Comparison of ENCODE assay signal across 24 mouse cellular contexts in the genomic region with DNA sequence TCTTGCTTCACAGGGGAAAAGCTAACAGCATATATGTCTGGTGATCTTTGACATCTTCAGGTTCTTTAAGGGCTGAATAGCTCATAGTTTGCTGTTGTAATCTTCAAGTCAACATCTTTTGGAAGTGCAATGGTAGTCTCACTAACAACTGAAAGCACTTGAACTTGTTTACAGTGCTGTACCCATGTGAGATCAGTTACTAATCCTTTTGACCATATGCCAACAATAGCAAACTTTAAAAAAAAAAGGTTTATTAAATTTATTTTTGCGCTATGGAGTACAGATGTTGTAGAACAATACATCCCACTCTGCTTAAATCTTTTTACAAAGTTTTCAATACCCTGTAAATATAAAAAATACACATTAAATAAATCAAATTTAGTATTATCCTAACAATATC. TPM values are rescaled to one million over a fixed set of nuclear protein-coding genes. Genes with fewer than 3 reads are reported as not detected.
DNase-seq lines count a peak whose midpoint lies in the region; ATAC-seq and TF ChIP-seq lines count a peak whose summit lies in the region.
"Had no signal": no experiment of that assay in that cellular context is flagged by ENCODE, and none has a peak within 500 bp of the region (broad histone marks: within the 10 kb centered on the region; RNA-seq: fewer than 3 reads in every experiment).

No protein-coding gene starts in this region.

- no peaks in the 10 kb centered on the region for H3K27me3 ChIP-seq in kidney, postnatal 0 days (ENCODE audit: insufficient read depth, low read length)
- no peaks in the 10 kb centered on the region for H3K27me3 ChIP-seq in kidney, embryonic 16.5 days (ENCODE audit: insufficient read depth, low read length)
- no peaks in the 10 kb centered on the region for H3K27me3 ChIP-seq in embryonic facial prominence, embryonic 13.5 days
- H3K27me3 ChIP-seq in embryonic facial prominence, embryonic 15.5 days, result no peaks in the 10 kb centered on the region
- no peaks in the 10 kb centered on the region for H3K27me3 ChIP-seq in forebrain, embryonic 11.5 days (ENCODE audit: control insufficient read depth, insufficient read depth, low read length)
- H3K27me3 ChIP-seq: forebrain, embryonic 13.5 days; forebrain, embryonic 15.5 days; Patski had no signal

- TF ChIP-seq CTCF in kidney, postnatal 0 days (IDR thresholded peaks at IDR 0.05; ENCODE audit: low read depth), result no peak

- no peak overlapping the region for H3K4me2 ChIP-seq in kidney, postnatal 0 days (ENCODE audit: low read length)
- no peak overlapping the region for H3K4me2 ChIP-seq in kidney, embryonic 16.5 days (replicated peaks; ENCODE audit: low read depth, low read length)
- no peak overlapping the region for H3K4me2 ChIP-seq in embryonic facial prominence, embryonic 13.5 days
- no peak overlapping the region for H3K4me2 ChIP-seq in embryonic facial prominence, embryonic 15.5 days (replicated peaks)
- H3K4me2 ChIP-seq in forebrain, embryonic 11.5 days (ENCODE audit: low read depth, low read length, severe bottlenecking), result no peak overlapping the region
- H3K4me2 ChIP-seq: forebrain, embryonic 13.5 days; forebrain, embryonic 15.5 days had no signal

- DNase-seq in kidney, postnatal 0 days (ENCODE audit: low spot score), result peak; percentile 28
- DNase-seq in NIH3T3 (ENCODE audit: low read depth), result peak; percentile 44
- no peak for DNase-seq in forebrain, embryonic 11.5 days (ENCODE audit: low spot score)
- DNase-seq in spleen, postnatal 14 days (ENCODE audit: low spot score in 2 of 2), result no peak
- DNase-seq: adrenal gland, adult 8-10 months; adrenal gland, postnatal 14 days; adrenal gland, postnatal 36 days; cerebellum, adult 11-12 months; cerebellum, adult 2 months; cerebellum, adult 9-10 months; cerebellum, postnatal 10 days; cerebellum, postnatal 25 days; forebrain, postnatal 0 days had no signal

- H3K9ac ChIP-seq in kidney, postnatal 0 days (ENCODE audit: low read depth, low read length), result no peak overlapping the region
- no peak overlapping the region for H3K9ac ChIP-seq in kidney, embryonic 16.5 days (replicated peaks; ENCODE audit: low read length)
- H3K9ac ChIP-seq in embryonic facial prominence, embryonic 13.5 days, result no peak overlapping the region
- H3K9ac ChIP-seq in embryonic facial prominence, embryonic 15.5 days, result no peak overlapping the region
- no peak overlapping the region for H3K9ac ChIP-seq in forebrain, embryonic 11.5 days (ENCODE audit: low read length)
- H3K9ac ChIP-seq: forebrain, embryonic 13.5 days; forebrain, embryonic 15.5 days; forebrain, postnatal 0 days had no signal

- ATAC-seq in kidney, postnatal 0 days (replicated peaks; ENCODE audit: low FRiP score, low read depth), result no peak
- no peak for ATAC-seq in kidney, embryonic 16.5 days (ENCODE audit: low FRiP score, low TSS enrichment)
- ATAC-seq in embryonic facial prominence, embryonic 13.5 days (ENCODE audit: insufficient number of reproducible peaks, insufficient read depth, low FRiP score, low TSS enrichment, low read depth), result no peak
- ATAC-seq in embryonic facial prominence, embryonic 15.5 days (ENCODE audit: insufficient number of reproducible peaks, low FRiP score, low TSS enrichment, low read depth), result no peak
- ATAC-seq in forebrain, embryonic 11.5 days (replicated peaks; ENCODE audit: low FRiP score), result no peak
- ATAC-seq: activated CD4-positive, CD25-positive, alpha-beta regulatory T cell, adult 4 months; forebrain, embryonic 13.5 days; forebrain, embryonic 15.5 days; forebrain, postnatal 0 days; Patski had no signal

- no peaks in the 10 kb centered on the region for H3K4me1 ChIP-seq in kidney, postnatal 0 days (replicated peaks; ENCODE audit: insufficient read depth, low read length)
- no peaks in the 10 kb centered on the region for H3K4me1 ChIP-seq in kidney, embryonic 16.5 days (ENCODE audit: insufficient read depth, low read length)
- H3K4me1 ChIP-seq in embryonic facial prominence, embryonic 13.5 days, result peaks cover 39% of the 10 kb centered on the region
- H3K4me1 ChIP-seq in embryonic facial prominence, embryonic 15.5 days, result peaks cover 28% of the 10 kb centered on the region
- no peaks in the 10 kb centered on the region for H3K4me1 ChIP-seq in forebrain, embryonic 11.5 days (replicated peaks; ENCODE audit: control insufficient read depth, insufficient read depth, low read length)
- H3K4me1 ChIP-seq: forebrain, embryonic 10.5 days had no signal

- no peak overlapping the region for H3K4me3 ChIP-seq in kidney, postnatal 0 days (replicated peaks; ENCODE audit: low read depth, low read length)
- H3K4me3 ChIP-seq in kidney, embryonic 16.5 days (ENCODE audit: low read length), result no peak overlapping the region
- H3K4me3 ChIP-seq in embryonic facial prominence, embryonic 13.5 days, result no peak overlapping the region
- H3K4me3 ChIP-seq in embryonic facial prominence, embryonic 15.5 days (replicated peaks), result no peak overlapping the region
- no peak overlapping the region for H3K4me3 ChIP-seq in forebrain, embryonic 11.5 days (ENCODE audit: low read depth, low read length)
- H3K4me3 ChIP-seq: erythroblast, embryonic 14.5 days; forebrain, embryonic 10.5 days; forebrain, embryonic 13.5 days; forebrain, embryonic 15.5 days had no signal

- 74% methylated on average over 1 of the region's 1 CpGs for WGBS in kidney, postnatal 0 days
- WGBS in kidney, embryonic 16.5 days, result 77% methylated on average over 1 of the region's 1 CpGs
- WGBS in embryonic facial prominence, embryonic 13.5 days, result 37% methylated on average over 1 of the region's 1 CpGs
- 28% methylated on average over 1 of the region's 1 CpGs for WGBS in embryonic facial prominence, embryonic 15.5 days
- 90% methylated on average over 1 of the region's 1 CpGs for whole genome bisulfite sequencing in forebrain, embryonic 11.5 days

- no peaks in the 10 kb centered on the region for H3K9me3 ChIP-seq in kidney, postnatal 0 days (replicated peaks; ENCODE audit: low read length)
- no peaks in the 10 kb centered on the region for H3K9me3 ChIP-seq in kidney, embryonic 16.5 days (ENCODE audit: low read length)
- no peaks in the 10 kb centered on the region for H3K9me3 ChIP-seq in embryonic facial prominence, embryonic 13.5 days
- H3K9me3 ChIP-seq in embryonic facial prominence, embryonic 15.5 days (replicated peaks), result no peaks in the 10 kb centered on the region
- no peaks in the 10 kb centered on the region for H3K9me3 ChIP-seq in forebrain, embryonic 11.5 days (ENCODE audit: control insufficient read depth, low read length)
- H3K9me3 ChIP-seq: forebrain, embryonic 10.5 days; forebrain, embryonic 13.5 days; forebrain, embryonic 15.5 days had no signal

- H3K27ac ChIP-seq in kidney, postnatal 0 days, result no peak overlapping the region
- no peak overlapping the region for H3K27ac ChIP-seq in kidney, embryonic 16.5 days (ENCODE audit: low read length)
- peak overlapping the region; percentile 72; the same call in 1 of the 2 replicates for H3K27ac ChIP-seq in embryonic facial prominence, embryonic 13.5 days
- peak overlapping the region; percentile 70; the same call in 1 of the 2 replicates for H3K27ac ChIP-seq in embryonic facial prominence, embryonic 15.5 days (replicated peaks)
- no peak overlapping the region for H3K27ac ChIP-seq in forebrain, embryonic 11.5 days (ENCODE audit: low read depth, low read length)
- H3K27ac ChIP-seq: forebrain, embryonic 10.5 days; forebrain, embryonic 13.5 days; forebrain, embryonic 15.5 days had no signal

- peaks cover 35% of the 10 kb centered on the region for H3K36me3 ChIP-seq in kidney, postnatal 0 days (ENCODE audit: insufficient read depth, low read length)
- H3K36me3 ChIP-seq in kidney, embryonic 16.5 days (ENCODE audit: insufficient read depth, low read length), result peaks cover 65% of the 10 kb centered on the region
- H3K36me3 ChIP-seq in embryonic facial prominence, embryonic 13.5 days, result peaks cover 70% of the 10 kb centered on the region
- peaks cover 59% of the 10 kb centered on the region for H3K36me3 ChIP-seq in embryonic facial prominence, embryonic 15.5 days
- peaks cover 2% of the 10 kb centered on the region for H3K36me3 ChIP-seq in forebrain, embryonic 11.5 days (ENCODE audit: control insufficient read depth, insufficient read depth, low read length)

RNA-seq across cellular contexts. Expression of a gene that starts 57.2 kb away (rescaled TPM):
- not detected in 2 replicates for polyA plus RNA-seq in kidney, postnatal 0 days (2015; fragmentation: Nextera tagmentation; extraction: Ambion mirVana)
- not detected in 2 replicates for polyA plus RNA-seq in kidney, embryonic 16.5 days (2015; fragmentation: Nextera tagmentation; extraction: Ambion mirVana)
- polyA plus RNA-seq in embryonic facial prominence, embryonic 13.5 days (2015; fragmentation: Nextera tagmentation; extraction: Ambion mirVana), result not detected in 2 replicates
- not detected in 2 replicates for polyA plus RNA-seq in embryonic facial prominence, embryonic 15.5 days (2015; fragmentation: Nextera tagmentation; extraction: Ambion mirVana)
- polyA plus RNA-seq in forebrain, embryonic 11.5 days (2014; fragmentation: Nextera tagmentation; extraction: Ambion mirVana), result not detected in 2 replicates
- polyA plus RNA-seq: activated CD4-positive, CD25-positive, alpha-beta regulatory T cell, adult 4 months; C2C12; cerebellum, adult 2 months; embryonic facial prominence, embryonic 11.5 days; erythroblast, embryonic 14.5 days; forebrain, embryonic 10.5 days; forebrain, embryonic 13.5 days; forebrain, embryonic 15.5 days; forebrain, postnatal 0 days; Patski had no signal

Comparison
In these comparisons a context has a peak if more than half of its experiments do, and no peak if none do; other contexts are left out.
1. DNase-seq: peak in kidney, postnatal 0 days (single experiment) and NIH3T3 (single experiment); none in forebrain, embryonic 11.5 days (single experiment) and spleen, postnatal 14 days (0 of 2).
2. H3K27ac ChIP-seq: peak in embryonic facial prominence, embryonic 13.5 days (single experiment) and embryonic facial prominence, embryonic 15.5 days (single experiment); none in kidney, postnatal 0 days (single experiment), kidney, embryonic 16.5 days (single experiment) and forebrain, embryonic 11.5 days (single experiment).